Mouse (Mus musculus) neural tube, embryonic 12.5 days (tissue): ENCODE data around the gene Pdxdc1. TPM values are rescaled to one million over a fixed set of nuclear protein-coding genes. Genes with fewer than 3 reads are reported as not detected.
A peak's percentile ranks its signal among the peaks of the same experiment; 100 is the strongest.
"Not testable (repeated sequence)": the region's sequence is repeated elsewhere in the genome, so short reads cannot be mapped to it uniquely, and the experiment has no call there.

ENCODE experiments used
- ATAC-seq: fragments of 200-750 bp; cut with Nextera tagmentation; 2 replicates; pipeline ENCODE4 v1.8.0; 2017; ENCODE audit warnings: low read depth, mild to moderate bottlenecking, moderate TSS enrichment, moderate library complexity; ENCODE audit not compliant: low FRiP score
- H3K27ac ChIP-seq: fragments of 300-500 bp; sonication (generic); 2 replicates; pipeline ENCODE4 v1.5.1; 2016
- H3K27me3 ChIP-seq: fragments of 300-500 bp; sonication (generic); replicated peaks from 2 replicates; pipeline ENCODE4 v1.6.1; 2016; ENCODE audit warnings: mild to moderate bottlenecking
- H3K36me3 ChIP-seq: fragments of 300-500 bp; sonication (generic); 2 replicates; pipeline ENCODE4 v1.6.1; 2016; ENCODE audit warnings: mild to moderate bottlenecking
- H3K4me1 ChIP-seq: fragments of 300-500 bp; sonication (generic); 2 replicates; pipeline ENCODE4 v1.6.1; 2016
- H3K4me2 ChIP-seq: fragments of 300-500 bp; sonication (generic); replicated peaks from 2 replicates; pipeline ENCODE4 v1.6.1; 2016; ENCODE audit warnings: mild to moderate bottlenecking
- H3K4me3 ChIP-seq: fragments of 300-500 bp; sonication (generic); 2 replicates; pipeline ENCODE4 v1.5.1; 2016
- H3K9ac ChIP-seq: fragments of 300-500 bp; sonication (generic); 2 replicates; pipeline ENCODE4 v1.6.1; 2016; ENCODE audit warnings: mild to moderate bottlenecking
- H3K9me3 ChIP-seq: fragments of 300-500 bp; sonication (generic); 2 replicates; pipeline ENCODE4 v1.6.1; 2016; ENCODE audit warnings: mild to moderate bottlenecking
- WGBS: fragments of 180-500 bp; shearing (Covaris S2); methylation state at CpG from one replicate; pipeline ENCODE4 v1.1.7; 2016; 5-methylcytosine and 5-hydroxymethylcytosine counted together
- polyA plus RNA-seq: library from polyadenylated mRNA; unstranded; fragments of >200 nt; fragmentation: Nextera tagmentation; extraction: Ambion mirVana; gene quantifications from 2 replicates; pipeline ENCODE4 v1.2.1, GENCODE M21; 2016

Gene Pdxdc1
- polyA plus RNA-seq, 1 experiment from 2014 or later, result 74.3 TPM

DNA sequence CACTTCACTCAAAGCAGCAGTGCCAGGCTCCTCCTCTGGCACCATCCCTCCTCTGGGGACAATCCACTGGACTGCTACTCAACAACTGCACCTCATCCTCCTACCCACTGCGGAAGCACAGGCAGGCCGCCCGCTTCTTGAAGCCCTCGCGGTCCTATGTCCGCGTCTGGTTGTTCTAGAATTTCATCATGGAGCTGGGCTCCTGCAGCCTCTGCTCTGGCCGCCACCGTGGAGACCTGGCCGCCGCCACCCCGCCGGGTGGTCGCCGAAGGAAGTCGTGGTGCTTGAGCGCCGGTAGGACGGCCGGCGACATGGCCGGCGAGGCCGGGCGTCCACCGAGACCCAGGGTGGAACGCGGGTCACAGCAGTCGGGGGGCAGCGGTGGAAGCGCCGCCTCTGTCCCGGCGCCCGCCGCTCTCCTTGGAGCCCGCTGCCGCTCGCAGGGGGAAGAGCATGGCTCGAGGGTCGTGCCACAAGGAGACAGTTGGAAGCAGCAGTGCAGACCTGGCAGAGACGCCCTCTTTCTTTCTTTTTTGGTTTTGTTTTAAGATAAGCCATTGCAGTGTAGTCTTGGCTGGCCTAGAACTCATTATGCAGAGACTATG, 34.9 kb downstream of the Pdxdc1 start:
- Histone ChIP-seq H3K9ac (peak overlapping the region; percentile 69), H3K4me2 (peak overlapping the region; percentile 73), H3K9me3 (no peaks in the 10 kb centered on the region), H3K4me3 (peak overlapping the region; percentile 36), H3K36me3 (peaks cover 16% of the 10 kb centered on the region), H3K27me3 (no peaks in the 10 kb centered on the region), H3K4me1 (peaks cover 7% of the 10 kb centered on the region; the same call in 1 of the 2 replicates), H3K27ac (peak overlapping the region; percentile 54; the same call in 1 of the 2 replicates)
- peak; percentile 86 for ATAC-seq
- WGBS, result 5% methylated on average over 42 of the region's 42 CpGs

DNA sequence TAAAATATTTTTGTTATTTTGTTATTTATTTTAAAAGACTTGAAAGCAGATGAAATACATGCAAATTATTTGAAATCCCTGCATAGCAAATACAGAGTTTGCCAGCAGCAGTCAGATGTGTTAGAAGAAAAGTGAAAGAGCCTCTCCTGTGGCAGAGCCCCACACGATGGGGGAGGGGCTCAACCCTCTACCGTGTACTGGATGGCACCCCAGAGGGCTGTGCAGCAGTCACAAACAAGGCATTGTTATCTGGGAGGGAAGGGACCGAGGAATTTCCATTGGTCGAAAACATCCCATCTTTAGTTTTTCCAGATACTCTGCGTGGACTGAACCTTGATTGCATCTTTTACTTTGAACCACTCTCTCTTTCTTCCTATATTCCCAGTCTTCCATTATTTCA, 35.5 kb downstream of the Pdxdc1 start:
- peak; percentile 90 for ATAC-seq
- not testable (repeated sequence) for H3K27me3 ChIP-seq, H3K9me3 ChIP-seq, H3K27ac ChIP-seq, H3K9ac ChIP-seq, H3K4me3 ChIP-seq, H3K4me1 ChIP-seq
- H3K36me3 ChIP-seq, result peaks cover 16% of the 10 kb centered on the region
- 11% methylated on average over 5 of the region's 5 CpGs for WGBS
- peak overlapping the region; percentile 73; the same call in 1 of the 2 replicates for H3K4me2 ChIP-seq

DNA sequence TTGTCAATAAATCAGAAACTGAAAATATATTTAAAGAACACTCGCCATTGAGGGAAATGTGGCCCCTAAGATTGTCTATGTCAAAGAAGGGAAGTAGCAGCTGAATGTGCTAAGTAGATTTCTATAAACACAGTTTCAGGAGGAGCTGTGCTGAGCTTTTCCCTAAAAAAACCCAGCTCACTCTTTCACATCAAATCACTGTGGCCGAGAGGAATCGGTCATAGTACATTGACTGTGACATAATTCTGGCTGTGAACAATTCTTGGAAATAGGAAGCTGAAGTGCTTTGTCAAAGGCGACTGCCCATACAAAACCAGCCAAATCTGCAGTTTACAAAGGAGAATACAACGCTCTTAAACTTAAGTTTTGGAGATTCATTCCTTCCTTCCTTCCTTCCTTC, 36.3 kb downstream of the Pdxdc1 start:
- Histone ChIP-seq H3K27me3 (no peaks in the 10 kb centered on the region), H3K36me3 (peaks cover 8% of the 10 kb centered on the region), H3K4me1 (peaks cover 7% of the 10 kb centered on the region; the same call in 1 of the 2 replicates), H3K4me2 (no peak overlapping the region), H3K27ac (no peak overlapping the region), H3K4me3 (no peak overlapping the region), H3K9me3 (no peaks in the 10 kb centered on the region), H3K9ac (no peak overlapping the region)
- WGBS, result 87% methylated on average over 5 of the region's 5 CpGs
- no peak for ATAC-seq

DNA sequence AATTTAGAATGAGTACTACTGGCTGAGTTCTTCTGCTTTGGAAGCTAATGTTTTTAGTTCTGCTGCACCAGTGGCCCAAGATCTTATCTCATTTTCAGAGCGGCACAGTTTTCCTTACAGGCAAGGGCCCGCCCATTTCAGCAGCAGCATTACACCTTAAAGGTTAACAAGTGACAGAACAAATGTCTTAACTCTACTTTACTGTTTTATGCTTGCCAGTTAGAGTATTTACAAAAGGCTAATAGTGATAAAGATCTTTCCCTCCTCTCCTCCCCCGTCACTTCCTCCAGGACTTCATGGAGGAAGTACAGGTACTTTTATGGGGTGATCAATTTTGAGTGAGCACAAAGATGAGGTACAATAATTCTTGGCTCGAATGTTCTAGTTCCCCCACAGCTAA, 36.9 kb downstream of the Pdxdc1 start:
- no peak for ATAC-seq
- H3K4me3 ChIP-seq, result no peak overlapping the region
- H3K9me3 ChIP-seq, result no peaks in the 10 kb centered on the region
- H3K27me3 ChIP-seq, result no peaks in the 10 kb centered on the region
- no peak overlapping the region for H3K9ac ChIP-seq
- H3K4me2 ChIP-seq, result no peak overlapping the region
- H3K4me1 ChIP-seq, result peaks cover 7% of the 10 kb centered on the region; the same call in 1 of the 2 replicates
- H3K27ac ChIP-seq, result no peak overlapping the region
- H3K36me3 ChIP-seq, result peaks cover 7% of the 10 kb centered on the region; the same call in 1 of the 2 replicates
- WGBS, result 85% methylated on average over 4 of the region's 4 CpGs

DNA sequence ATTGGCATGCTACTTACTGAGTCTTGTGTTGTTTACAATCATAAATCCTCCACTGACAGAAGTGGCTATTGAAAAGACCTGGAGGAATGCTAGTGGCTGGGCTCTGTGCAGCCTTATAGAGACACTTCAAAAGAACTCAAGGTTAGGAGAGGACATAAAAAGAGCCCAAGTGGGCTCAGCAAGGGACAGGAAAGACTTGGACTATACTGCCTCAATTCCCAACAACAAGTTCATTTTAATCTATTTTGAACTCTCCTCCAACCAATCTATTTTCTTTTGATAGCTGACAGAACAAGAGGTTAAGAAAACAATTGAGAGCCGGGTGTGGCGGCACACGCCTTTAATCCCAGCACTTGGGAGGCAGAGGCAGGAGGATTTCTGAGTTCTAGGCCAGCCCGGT, 49.0 kb downstream of the Pdxdc1 start:
- 90% methylated on average over 4 of the region's 4 CpGs for WGBS

DNA sequence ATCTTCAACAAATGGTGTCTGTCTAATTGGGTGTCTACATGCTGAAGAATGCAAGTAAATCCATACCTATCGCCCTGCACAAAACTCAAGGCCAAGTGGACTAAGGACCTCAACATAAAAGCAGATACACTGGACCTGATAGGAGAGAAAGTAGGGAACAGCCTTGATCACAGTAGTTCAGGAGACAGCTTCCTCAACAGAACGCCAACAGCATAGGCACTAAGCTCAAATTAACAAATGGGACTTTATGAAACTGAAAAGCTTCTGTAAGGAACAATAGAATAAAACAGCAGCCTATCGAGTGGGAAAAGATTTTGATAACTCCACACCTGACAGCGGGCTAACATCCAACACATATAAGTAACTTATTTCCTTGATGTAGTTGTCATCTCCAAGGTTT, 51.5 kb downstream of the Pdxdc1 start:
- H3K9ac ChIP-seq, result no peak overlapping the region
- no peak for ATAC-seq
- H3K4me2 ChIP-seq, result no peak overlapping the region
- H3K27ac ChIP-seq, result no peak overlapping the region
- no peaks in the 10 kb centered on the region for H3K27me3 ChIP-seq
- H3K9me3 ChIP-seq, result no peaks in the 10 kb centered on the region
- no peaks in the 10 kb centered on the region for H3K4me1 ChIP-seq
- WGBS, result 91% methylated on average over 4 of the region's 4 CpGs
- H3K36me3 ChIP-seq, result peaks cover 14% of the 10 kb centered on the region
- no peak overlapping the region for H3K4me3 ChIP-seq

More for the DNA sequence above, 49.0 kb downstream of the Pdxdc1 start:
- H3K9me3 ChIP-seq, result no peaks in the 10 kb centered on the region
- H3K27me3 ChIP-seq, result no peaks in the 10 kb centered on the region
- no peak for ATAC-seq
- no peak overlapping the region for H3K4me3 ChIP-seq
- H3K4me1 ChIP-seq, result no peaks in the 10 kb centered on the region
- H3K36me3 ChIP-seq, result peaks cover 24% of the 10 kb centered on the region
- no peak overlapping the region for H3K9ac ChIP-seq
- H3K4me2 ChIP-seq, result no peak overlapping the region
- no peak overlapping the region for H3K27ac ChIP-seq

DNA sequence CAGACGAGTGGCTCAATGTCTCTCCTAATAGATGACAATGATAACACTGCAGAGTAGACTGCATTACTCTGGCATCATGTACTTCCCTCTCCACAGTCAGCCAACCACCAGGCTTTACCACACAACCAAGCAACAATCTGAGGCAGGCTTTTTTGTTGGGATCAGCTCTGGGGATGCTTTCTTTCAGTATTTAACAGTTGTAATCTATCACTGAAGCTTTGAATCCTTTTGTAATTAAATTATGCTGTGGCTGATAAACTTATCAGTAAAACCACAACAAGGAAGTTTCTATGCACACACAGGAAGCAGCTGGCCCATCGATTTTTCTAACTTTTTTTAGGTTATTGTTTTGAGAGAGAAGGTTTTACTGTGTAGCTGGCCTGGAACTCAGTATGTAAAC, 54.6 kb downstream of the Pdxdc1 start:
- Histone ChIP-seq H3K36me3 (peaks cover 35% of the 10 kb centered on the region), H3K27me3 (no peaks in the 10 kb centered on the region), H3K27ac (no peak overlapping the region), H3K4me1 (no peaks in the 10 kb centered on the region), H3K4me2 (no peak overlapping the region), H3K9ac (no peak overlapping the region), H3K4me3 (no peak overlapping the region), H3K9me3 (no peaks in the 10 kb centered on the region)
- WGBS, result 81% methylated on average over 2 of the region's 2 CpGs
- no peak for ATAC-seq

DNA sequence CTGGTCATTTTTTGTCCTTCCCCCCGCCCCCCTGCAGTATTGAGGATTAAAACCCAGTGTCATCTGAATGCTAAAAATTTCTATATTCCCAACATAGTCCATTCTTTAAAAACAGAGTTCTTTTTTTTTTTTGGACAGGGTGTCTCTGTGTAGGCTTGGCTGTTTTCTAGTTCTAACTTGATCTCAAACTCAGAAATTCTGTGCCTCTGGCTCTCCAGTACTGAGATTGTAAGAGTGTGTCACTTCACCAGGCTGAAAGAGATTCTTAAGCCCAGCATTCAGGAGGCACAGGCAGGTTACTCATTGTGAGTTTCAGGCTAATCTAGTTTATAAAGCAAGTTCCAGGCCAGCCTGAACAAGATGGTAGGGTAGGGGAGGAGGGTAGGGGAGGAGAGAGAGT, 56.3 kb downstream of the Pdxdc1 start:
- H3K4me3 ChIP-seq, result no peak overlapping the region
- 94% methylated on average over 1 of the region's 1 CpGs for WGBS

DNA sequence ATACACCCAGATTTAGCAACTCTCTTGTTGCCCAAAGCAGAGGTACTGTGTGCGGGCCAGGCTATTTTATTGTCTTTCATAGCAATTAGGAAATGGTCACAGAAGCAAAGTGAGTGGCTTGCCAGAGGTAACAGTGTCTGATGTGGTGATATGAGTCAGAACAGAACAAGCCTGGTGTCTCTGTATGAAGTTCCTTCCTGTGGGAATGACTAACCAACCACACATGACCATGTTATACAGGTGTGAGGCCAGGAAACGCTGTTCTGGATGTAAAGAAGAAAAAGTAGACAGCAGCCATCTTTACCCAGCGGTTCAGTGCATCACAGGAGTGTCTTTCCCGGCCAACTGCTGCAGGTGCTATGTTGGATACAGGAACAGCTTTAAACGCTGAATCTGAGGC, 57.9 kb downstream of the Pdxdc1 start:
- no peaks in the 10 kb centered on the region for H3K9me3 ChIP-seq
- no peak for ATAC-seq
- no peak overlapping the region for H3K9ac ChIP-seq
- no peaks in the 10 kb centered on the region for H3K4me1 ChIP-seq
- H3K4me3 ChIP-seq, result no peak overlapping the region
- H3K27ac ChIP-seq, result no peak overlapping the region
- H3K4me2 ChIP-seq, result no peak overlapping the region
- no peaks in the 10 kb centered on the region for H3K27me3 ChIP-seq
- H3K36me3 ChIP-seq, result peaks cover 42% of the 10 kb centered on the region
- 94% methylated on average over 5 of the region's 5 CpGs for WGBS

More for the DNA sequence above, 56.3 kb downstream of the Pdxdc1 start:
- Histone ChIP-seq H3K27me3 (no peaks in the 10 kb centered on the region), H3K9me3 (no peaks in the 10 kb centered on the region), H3K27ac (no peak overlapping the region), H3K9ac (no peak overlapping the region), H3K4me2 (no peak overlapping the region), H3K36me3 (peaks cover 36% of the 10 kb centered on the region), H3K4me1 (no peaks in the 10 kb centered on the region)
- ATAC-seq, result no peak

DNA sequence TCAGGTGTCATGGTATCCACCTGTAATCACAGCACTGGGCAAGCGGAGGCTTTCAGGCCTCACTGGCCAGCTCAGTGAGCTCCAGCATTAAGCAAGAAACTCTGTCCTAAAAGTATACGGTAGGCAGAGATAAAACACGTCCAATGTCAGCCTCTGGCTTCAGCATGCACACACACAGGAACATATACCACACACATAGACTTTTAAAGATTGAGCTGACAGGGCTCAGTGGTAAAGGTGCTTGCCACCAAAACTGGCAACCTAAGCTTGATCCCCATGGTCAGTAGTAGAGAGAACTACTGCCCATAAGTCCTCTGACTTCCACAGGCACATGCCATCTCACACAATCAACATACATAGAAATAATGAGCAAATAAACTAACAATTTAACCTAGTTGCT, 62.0 kb downstream of the Pdxdc1 start:
- 93% methylated on average over 3 of the region's 3 CpGs for WGBS
- no peak for ATAC-seq
- H3K9ac ChIP-seq, result no peak overlapping the region
- H3K27me3 ChIP-seq, result no peaks in the 10 kb centered on the region
- no peak overlapping the region for H3K4me3 ChIP-seq
- H3K36me3 ChIP-seq, result peaks cover 73% of the 10 kb centered on the region
- no peak overlapping the region for H3K4me2 ChIP-seq
- H3K9me3 ChIP-seq, result no peaks in the 10 kb centered on the region
- H3K4me1 ChIP-seq, result no peaks in the 10 kb centered on the region
- no peak overlapping the region for H3K27ac ChIP-seq

DNA sequence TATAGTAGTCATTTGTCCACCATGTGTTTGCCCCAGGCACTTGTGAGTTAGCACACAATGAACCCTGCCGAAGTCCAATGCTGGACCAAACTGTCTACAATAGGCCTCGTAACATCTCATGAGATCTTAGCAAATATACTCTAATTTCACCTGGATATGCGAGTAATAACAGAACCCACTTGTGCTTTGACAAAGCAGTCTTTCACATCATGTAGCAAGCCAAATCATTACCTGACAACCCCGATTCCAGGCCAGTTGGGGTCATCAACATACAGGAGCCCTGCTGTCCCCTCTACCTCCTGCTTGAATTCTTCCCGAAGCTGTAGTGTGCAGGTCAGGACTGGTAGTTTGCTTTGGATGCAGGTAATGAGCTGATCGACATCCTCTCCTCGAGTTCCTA, 62.9 kb downstream of the Pdxdc1 start:
- Histone ChIP-seq H3K36me3 (peaks cover 72% of the 10 kb centered on the region), H3K4me3 (no peak overlapping the region), H3K4me1 (no peaks in the 10 kb centered on the region), H3K9ac (no peak overlapping the region), H3K4me2 (no peak overlapping the region), H3K27ac (no peak overlapping the region), H3K9me3 (no peaks in the 10 kb centered on the region), H3K27me3 (no peaks in the 10 kb centered on the region)
- no peak for ATAC-seq
- 89% methylated on average over 7 of the region's 7 CpGs for WGBS

DNA sequence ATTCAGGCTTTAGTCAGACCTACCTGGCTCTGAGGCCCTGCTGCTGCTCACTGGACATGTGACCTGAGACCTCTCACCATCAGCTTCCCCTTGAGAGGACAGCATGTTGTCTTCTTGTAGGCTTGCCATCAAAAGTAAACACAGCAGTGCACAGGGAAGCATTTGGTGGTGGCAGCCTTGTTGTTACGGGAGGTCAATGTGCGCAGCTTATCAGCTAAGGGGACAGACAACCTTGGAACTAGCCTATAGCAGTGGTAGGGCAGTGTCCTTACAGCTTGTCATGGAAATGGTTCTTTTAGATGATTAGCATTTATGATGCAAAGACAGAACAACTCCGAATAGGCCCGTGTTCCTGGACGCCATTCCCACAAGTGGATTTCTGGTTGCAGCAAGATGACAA, 68.5 kb downstream of the Pdxdc1 start:
- Histone ChIP-seq H3K4me3 (no peak overlapping the region), H3K9ac (no peak overlapping the region), H3K27me3 (no peaks in the 10 kb centered on the region), H3K4me1 (no peaks in the 10 kb centered on the region), H3K9me3 (no peaks in the 10 kb centered on the region), H3K27ac (no peak overlapping the region), H3K36me3 (peaks cover 92% of the 10 kb centered on the region), H3K4me2 (no peak overlapping the region)
- WGBS, result 96% methylated on average over 5 of the region's 5 CpGs
- ATAC-seq, result no peak

DNA sequence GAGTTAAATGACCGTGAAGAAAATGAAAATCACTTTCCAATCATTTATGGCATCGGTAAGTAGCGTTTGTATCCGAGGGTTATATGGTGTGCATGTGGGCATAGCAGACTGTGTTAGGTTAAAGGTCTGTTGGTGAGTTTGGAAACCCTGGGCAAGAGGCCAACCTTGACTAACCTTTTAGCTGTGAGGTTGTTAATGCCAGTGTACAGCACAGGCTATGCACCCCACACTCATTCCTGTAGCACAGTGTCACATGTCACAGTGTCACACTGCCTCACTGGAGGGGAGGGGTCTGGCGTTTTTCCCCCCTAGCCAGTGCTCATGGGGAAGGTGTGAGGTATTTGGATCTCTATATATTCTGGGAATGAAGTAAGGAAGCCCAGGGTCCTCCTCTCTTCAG, 71.3 kb downstream of the Pdxdc1 start:
- Histone ChIP-seq H3K9ac (no peak overlapping the region), H3K9me3 (no peaks in the 10 kb centered on the region), H3K27ac (no peak overlapping the region), H3K4me1 (no peaks in the 10 kb centered on the region), H3K36me3 (peaks cover 93% of the 10 kb centered on the region), H3K27me3 (no peaks in the 10 kb centered on the region), H3K4me3 (no peak overlapping the region), H3K4me2 (no peak overlapping the region)
- ATAC-seq, result no peak
- WGBS, result 87% methylated on average over 5 of the region's 5 CpGs
